Comparison of ENCODE assay signal across 2 mouse cellular contexts in genomic region chr6:128345623-128346022, GRCm38 (mm10).
A peak's percentile ranks its signal among the peaks of the same experiment; 100 is the strongest.
TF ChIP-seq lines count a peak whose summit lies in the region.

No protein-coding gene starts in this region.

TF ChIP-seq in CH12.LX, 34 proteins besides CTCF, POLR2A, EP300 and RAD21 (continued from another document):
- TF ChIP-seq JUND (conservative IDR thresholded peaks at IDR 0.05; ENCODE audit: low read depth, low read length): no peak
- no peak for TF ChIP-seq SIN3A (IDR thresholded peaks at IDR 0.05; ENCODE audit: low read length)

TF ChIP-seq in myocyte, 11 proteins besides CTCF, POLR2A, EP300 and RAD21 (continued from another document):
- no peak for TF ChIP-seq POLR2AphosphoS2 (IDR thresholded peaks at IDR 0.05; ENCODE audit: insufficient read length, low read depth)
- TF ChIP-seq REST (IDR thresholded peaks at IDR 0.05; ENCODE audit: insufficient read depth, insufficient read length): no peak
- TF ChIP-seq CEBPB (IDR thresholded peaks at IDR 0.05; ENCODE audit: insufficient read depth, poor library complexity, severe bottlenecking): peak; percentile 64
